Mouse (Mus musculus): ENCODE results near the gene Il21.

- TF ChIP-seq ZNF384 (IDR thresholded peaks at IDR 0.05; ENCODE audit: low read depth, low read length) = no peak
- TF ChIP-seq GABPA (IDR thresholded peaks at IDR 0.05; ENCODE audit: insufficient replicate concordance, low read depth, low read length) = no peak
- no peak for TF ChIP-seq ZKSCAN1 (IDR thresholded peaks at IDR 0.05; ENCODE audit: borderline replicate concordance, low read depth, low read length)
- no peak for TF ChIP-seq MXI1 (IDR thresholded peaks at IDR 0.05; ENCODE audit: low read depth, low read length)
- no peak for TF ChIP-seq TBP (conservative IDR thresholded peaks at IDR 0.05; ENCODE audit: low read depth, low read length)
- TF ChIP-seq USF1 (IDR thresholded peaks at IDR 0.05; ENCODE audit: low read depth, low read length) = no peak
- TF ChIP-seq MAX (IDR thresholded peaks at IDR 0.05; ENCODE audit: low read length) = no peak
- no peak for TF ChIP-seq CTCF (conservative IDR thresholded peaks at IDR 0.05 in 1 of 2, IDR thresholded peaks at IDR 0.05 in 1 of 2; ENCODE audit: low read depth in 2 of 2, low read length in 2 of 2)
- no peak for TF ChIP-seq EP300 (IDR thresholded peaks at IDR 0.05; ENCODE audit: low read length)
- no peak for TF ChIP-seq POLR2A (IDR thresholded peaks at IDR 0.05; ENCODE audit: low read depth, low read length)
- no peak for TF ChIP-seq BHLHE40 (IDR thresholded peaks at IDR 0.05; ENCODE audit: low read depth, low read length)
Observed at GRCm38 (mm10) chr3:37202856-37203255, 29.6 kb downstream of the Il21 start.
